Mouse (Mus musculus) liver, postnatal 0 days (tissue): ENCODE measurements around the gene Ephx4.

ENCODE experiments used
- CTCF ChIP-seq: sonication (generic); IDR thresholded peaks from 2 replicates; pipeline ENCODE4 v1.5.1; 2016; ENCODE audit warnings: antibody characterized with exemption, low read depth
- EP300 ChIP-seq: IDR thresholded peaks from 2 replicates; pipeline ENCODE4 v1.6.1; 2016; ENCODE audit warnings: antibody characterized with exemption, low read depth, mild to moderate bottlenecking

DNA sequence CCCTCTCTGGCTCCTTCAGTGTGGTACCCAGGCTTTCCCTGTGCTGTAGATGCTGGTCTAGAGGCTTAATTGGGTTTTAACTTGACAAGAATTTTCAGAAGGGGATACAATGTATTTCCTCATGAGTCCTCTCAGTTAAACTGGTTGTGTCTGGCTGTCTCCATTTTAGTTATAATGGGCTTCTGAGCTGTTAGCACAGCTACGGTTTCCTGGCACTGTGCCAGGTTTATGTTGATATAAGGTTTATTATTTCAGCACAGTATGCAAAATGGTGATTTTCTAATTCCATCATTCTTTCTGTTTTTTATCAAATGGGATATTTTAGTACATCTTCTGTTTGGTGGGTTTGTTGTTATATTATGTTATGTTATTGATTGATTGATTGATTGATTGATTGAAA lies 19.1 kb downstream of the Ephx4 start:
- TF ChIP-seq CTCF, result no peak
- TF ChIP-seq EP300, result no peak
